Mouse (Mus musculus): ENCODE measurements around the gene Slc6a8. TPM values are rescaled to one million over a fixed set of nuclear protein-coding genes. Genes with fewer than 3 reads are reported as not detected.
A peak's percentile ranks its signal among the peaks of the same experiment; 100 is the strongest.

The Slc6a8 gene
- polyA plus RNA-seq, 2 experiments from 2014 or later = 0.63 TPM

GRCm38 (mm10) chrX:73685629-73686028 lies 12.7 kb downstream of the Slc6a8 start:
- ATAC-seq = no peak

DNA sequence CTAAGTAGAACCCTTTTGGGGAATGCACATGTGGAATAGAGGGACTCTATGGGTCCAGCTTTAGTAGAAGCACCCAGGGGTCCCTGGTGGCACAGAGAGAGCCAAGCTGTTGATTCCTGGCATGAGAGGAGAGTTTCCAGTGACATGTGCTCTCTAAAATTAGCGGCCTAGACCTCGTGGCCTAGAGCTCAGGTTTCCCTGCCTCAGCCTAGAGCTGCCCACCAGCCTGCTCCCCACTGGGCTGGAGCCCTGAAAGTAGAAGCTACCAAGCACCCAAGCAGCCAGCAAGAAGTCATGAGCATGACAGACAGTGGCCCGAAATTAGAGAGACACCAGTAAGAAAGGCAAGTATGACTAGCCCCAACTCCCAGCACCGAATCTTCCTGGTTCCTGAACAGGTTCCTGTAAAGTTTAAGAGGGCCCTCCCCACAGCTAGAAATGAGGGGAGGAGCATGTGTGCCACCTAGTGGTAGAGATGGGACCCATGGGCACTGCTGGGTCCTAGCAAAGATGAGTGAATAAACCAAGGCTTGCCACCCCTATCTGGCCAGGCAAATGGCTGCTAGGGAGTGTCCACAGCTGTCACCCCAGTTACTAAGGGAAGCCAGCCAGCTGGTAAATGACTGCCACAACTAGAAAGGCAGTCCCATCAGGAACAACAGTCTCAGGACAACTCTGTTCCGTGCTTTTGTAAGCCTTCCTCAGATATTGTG lies 18.1 kb downstream of the Slc6a8 start:
- peak; percentile 67 for ATAC-seq

- no peak for ATAC-seq
Observed at GRCm38 (mm10) chrX:73700472-73700871, 27.5 kb downstream of the Slc6a8 start.

DNA sequence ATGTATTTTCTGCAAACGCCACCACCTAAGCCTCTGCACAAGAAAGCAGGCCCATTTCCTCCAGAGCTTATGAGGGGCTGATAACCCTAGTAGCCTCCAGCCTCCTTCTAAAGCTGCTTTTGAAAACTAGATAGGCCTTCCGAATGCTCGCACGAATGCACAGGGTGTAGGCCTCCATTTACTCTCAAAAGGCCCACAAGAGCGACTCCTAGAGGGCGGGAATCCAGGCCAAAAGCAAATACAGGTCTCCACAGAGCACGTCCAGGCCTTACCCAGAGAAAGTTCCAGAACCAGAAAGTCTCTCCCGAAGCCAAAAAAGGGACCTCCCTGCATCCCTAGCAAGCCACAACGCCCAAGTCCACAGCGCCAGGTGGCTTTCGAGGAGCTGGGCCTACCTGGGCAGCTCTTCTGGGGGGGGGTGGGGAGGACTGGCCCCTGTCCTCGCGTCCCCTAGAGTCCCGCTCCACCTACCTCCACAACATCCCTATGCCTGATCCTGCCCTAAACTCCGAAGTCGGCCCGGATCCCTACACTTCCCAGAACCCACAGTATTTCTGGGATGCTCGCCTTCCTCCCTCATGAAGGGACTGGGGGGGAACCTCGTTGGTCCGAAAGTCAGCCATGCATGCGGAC lies 42.6 kb downstream of the Slc6a8 start:
- ATAC-seq = no peak

DNA sequence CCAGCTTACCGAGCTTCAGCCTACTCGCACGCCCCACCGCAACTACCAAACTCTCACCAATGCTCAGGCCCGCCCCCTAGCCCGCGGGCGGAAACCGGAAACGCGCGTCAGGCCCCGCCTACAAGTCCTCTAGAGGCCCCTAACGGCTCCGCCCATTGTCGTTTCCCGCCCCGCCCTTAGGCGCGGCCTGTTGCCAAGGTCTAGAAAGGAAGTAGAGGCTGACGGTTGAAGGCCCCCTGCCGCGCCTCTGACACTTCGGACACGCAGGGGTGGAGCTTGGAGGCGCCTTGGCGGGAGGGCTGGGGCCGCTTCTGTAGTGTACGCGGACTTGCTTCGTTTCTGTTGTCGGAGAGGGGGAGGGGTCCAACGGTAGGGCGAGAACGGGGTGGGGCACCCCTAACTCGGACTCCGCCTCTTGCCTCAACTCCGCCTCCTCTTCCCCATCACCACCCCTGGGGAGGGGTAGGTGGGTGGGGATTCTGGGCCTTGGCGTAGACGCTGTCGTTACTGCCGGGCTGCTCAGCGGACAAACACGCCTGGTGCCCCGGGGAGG lies 43.2 kb downstream of the Slc6a8 start, which contains the start of the genes Bcap31 and Abcd1:
Gene Bcap31 (minus strand): TSS at position 67 of the 553 bp plus-strand sequence.
Gene Abcd1 (plus strand): TSS at position 489 of the 553 bp plus-strand sequence.
- peak; percentile 87 for ATAC-seq

DNA sequence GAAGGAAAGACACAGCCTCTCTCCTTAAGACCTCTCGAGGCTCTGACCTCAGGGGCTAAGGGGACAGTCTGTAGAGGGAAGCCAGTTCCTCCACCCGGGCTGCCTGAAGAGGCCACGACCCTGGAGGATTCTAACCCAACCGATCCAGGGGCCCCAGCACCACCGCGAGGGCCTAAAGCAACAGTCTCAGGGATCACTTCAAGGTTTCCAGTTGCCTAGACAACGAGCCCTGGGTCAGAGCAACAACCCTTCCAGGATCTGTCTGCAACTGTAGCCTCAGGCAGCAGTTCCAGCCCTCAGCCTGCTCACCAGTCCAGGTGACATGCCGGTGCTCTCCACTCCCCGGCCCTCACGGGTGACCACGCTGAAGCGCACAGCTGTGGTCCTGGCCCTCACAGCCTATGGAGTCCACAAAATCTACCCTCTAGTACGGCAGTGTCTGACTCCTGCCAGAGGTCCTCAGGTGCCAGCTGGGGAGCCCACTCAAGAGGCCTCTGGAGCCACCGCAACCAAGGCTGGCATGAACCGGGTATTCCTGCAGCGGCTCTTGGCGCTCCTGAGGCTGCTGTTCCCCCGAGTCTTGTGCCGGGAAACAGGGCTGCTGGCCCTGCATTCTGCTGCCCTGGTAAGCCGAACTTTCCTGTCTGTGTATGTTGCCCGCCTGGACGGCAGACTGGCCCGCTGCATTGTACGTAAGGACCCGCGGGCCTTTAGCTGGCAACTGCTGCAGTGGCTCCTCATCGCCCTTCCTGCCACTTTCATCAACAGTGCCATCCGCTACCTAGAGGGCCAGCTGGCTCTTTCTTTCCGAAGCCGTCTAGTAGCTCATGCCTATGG lies 44.0 kb downstream of the Slc6a8 start:
- no peak for ATAC-seq

GRCm38 (mm10) chrX:73717667-73718066 lies 44.7 kb downstream of the Slc6a8 start:
- ATAC-seq = no peak

DNA sequence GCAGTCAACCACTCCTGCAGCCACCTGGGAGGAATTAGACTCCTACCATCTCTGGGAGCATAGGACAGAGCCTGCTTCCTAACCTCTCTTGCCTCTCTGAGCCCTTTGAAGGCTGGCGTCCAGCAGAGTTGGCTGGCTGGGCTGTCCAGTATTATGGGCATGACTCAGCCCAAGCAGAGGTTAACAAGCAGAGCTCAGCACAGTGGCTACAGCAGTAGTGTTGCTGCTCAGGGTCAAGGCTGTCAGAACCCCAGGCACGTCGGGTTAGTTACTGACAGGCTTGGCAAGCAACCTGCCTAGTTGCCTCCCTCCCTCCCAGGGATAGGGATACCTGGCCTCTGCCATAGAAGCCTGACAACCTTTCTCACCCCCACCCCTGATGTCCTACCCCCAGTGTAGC lies 45.3 kb downstream of the Slc6a8 start:
- ATAC-seq = no peak

- peak; percentile 15 for ATAC-seq
Observed at GRCm38 (mm10) chrX:73718686-73719362, 45.9 kb downstream of the Slc6a8 start.

GRCm38 (mm10) chrX:73730908-73731307 lies 58.0 kb downstream of the Slc6a8 start:
- no peak for ATAC-seq

Other genes with a start within 250 kb of the Slc6a8 start
- gene Trex2, start 237.8 kb upstream of the Slc6a8 start, polyA plus RNA-seq (2017; shearing (Covaris generic)) = not detected
- 10 to 100 TPM; 23.5 to 27.7 TPM for gene Haus7, start 214.1 kb upstream of the Slc6a8 start, polyA plus RNA-seq (2017; shearing (Covaris generic))
- not detected for gene Bgn, start 189.5 kb upstream of the Slc6a8 start, polyA plus RNA-seq (2017; shearing (Covaris generic))
- not detected for gene Atp2b3, start 170.1 kb upstream of the Slc6a8 start, polyA plus RNA-seq (2017; shearing (Covaris generic))
- gene Dusp9, start 33.7 kb upstream of the Slc6a8 start, polyA plus RNA-seq (2017; shearing (Covaris generic)) = under 1 TPM in 1 of 2 experiments, not detected in 1; 0.31 TPM
- gene Pnck, start 13.0 kb upstream of the Slc6a8 start, polyA plus RNA-seq (2017; shearing (Covaris generic)) = 1 to 10 TPM; 2.6 to 2.7 TPM
- gene Bcap31, start 43.0 kb downstream of the Slc6a8 start, polyA plus RNA-seq (2017; shearing (Covaris generic)) = 100 to 1,000 TPM; 283 to 291 TPM
- 10 to 100 TPM; 23.3 to 44.3 TPM for gene Abcd1, start 43.4 kb downstream of the Slc6a8 start, polyA plus RNA-seq (2017; shearing (Covaris generic))
- gene Plxnb3, start 83.9 kb downstream of the Slc6a8 start, polyA plus RNA-seq (2017; shearing (Covaris generic)) = not detected
- 1 to 10 TPM in 1 of 2 experiments, under 1 TPM in 1; 0.12 to 3.4 TPM for gene Srpk3, start 101.3 kb downstream of the Slc6a8 start, polyA plus RNA-seq (2017; shearing (Covaris generic))
- gene Idh3g, start 113.7 kb downstream of the Slc6a8 start, polyA plus RNA-seq (2017; shearing (Covaris generic)) = 100 to 1,000 TPM; 146 to 173 TPM
- 100 to 1,000 TPM; 214 to 239 TPM for gene Ssr4, start 113.9 kb downstream of the Slc6a8 start, polyA plus RNA-seq (2017; shearing (Covaris generic))
- under 1 TPM; 0.08 to 0.16 TPM for gene Pdzd4, start 151.8 kb downstream of the Slc6a8 start, polyA plus RNA-seq (2017; shearing (Covaris generic))
- gene Avpr2, start 219.0 kb downstream of the Slc6a8 start, polyA plus RNA-seq (2017; shearing (Covaris generic)) = 1 to 10 TPM; 2.6 to 3.3 TPM
- gene L1cam, start 223.0 kb downstream of the Slc6a8 start, polyA plus RNA-seq (2017; shearing (Covaris generic)) = 10 to 100 TPM in 1 of 2 experiments, 1 to 10 TPM in 1; 7.3 to 13.0 TPM
- 100 to 1,000 TPM; 162 to 239 TPM for gene Arhgap4, start 248.7 kb downstream of the Slc6a8 start, polyA plus RNA-seq (2017; shearing (Covaris generic))
- 100 to 1,000 TPM; 181 to 200 TPM for gene Naa10, start 248.8 kb downstream of the Slc6a8 start, polyA plus RNA-seq (2017; shearing (Covaris generic))

Data from CD4-positive, CD25-positive, alpha-beta regulatory T cell, adult 4 months (primary cell).